Mouse (Mus musculus): Measurements from ENCODE around the gene Fgfr2.

Gene Fgfr2

DNA sequence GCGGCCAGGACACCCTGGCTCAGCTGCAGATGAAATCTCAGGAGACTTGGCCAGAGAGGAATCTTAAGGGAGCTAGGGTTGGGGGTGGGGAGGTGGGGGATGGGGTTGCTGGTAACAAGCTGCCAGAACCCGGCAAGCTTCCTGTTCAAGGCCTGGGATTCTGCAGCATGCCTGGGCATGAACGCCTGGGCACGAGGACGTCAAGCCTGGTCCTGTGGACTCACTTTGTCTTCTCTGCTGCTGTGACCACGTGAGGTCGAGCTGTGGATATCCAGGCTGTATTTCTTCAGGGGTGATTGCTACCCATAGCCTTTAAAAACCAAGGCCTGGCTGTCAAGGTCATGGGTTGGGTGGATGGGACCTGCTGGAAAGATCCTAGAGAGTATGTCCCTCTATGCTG is 117.4 kb downstream of the Fgfr2 start:
- no peak for DNase-seq (ENCODE audit: low spot score)

DNA sequence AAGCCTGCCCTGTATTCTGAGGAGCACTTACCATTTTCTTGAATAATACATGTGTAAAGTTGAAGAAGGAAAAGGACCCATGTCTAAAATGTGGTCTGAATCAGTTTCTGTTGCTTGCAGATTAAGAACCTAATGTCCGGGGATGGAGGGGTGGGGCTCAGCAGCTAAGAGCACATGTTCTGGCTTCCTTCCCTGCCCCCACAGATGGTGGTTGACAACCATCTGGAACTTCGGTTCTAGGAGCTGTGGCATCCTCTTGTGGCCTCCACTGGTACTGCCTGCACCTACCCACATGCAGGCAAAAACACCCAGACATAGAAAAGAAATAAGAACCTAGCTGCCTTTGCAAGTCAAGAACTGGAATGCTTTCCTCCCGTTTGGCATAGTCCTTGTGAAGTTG is 119.7 kb downstream of the Fgfr2 start:
- DNase-seq (ENCODE audit: low spot score): peak; percentile 80

DNA sequence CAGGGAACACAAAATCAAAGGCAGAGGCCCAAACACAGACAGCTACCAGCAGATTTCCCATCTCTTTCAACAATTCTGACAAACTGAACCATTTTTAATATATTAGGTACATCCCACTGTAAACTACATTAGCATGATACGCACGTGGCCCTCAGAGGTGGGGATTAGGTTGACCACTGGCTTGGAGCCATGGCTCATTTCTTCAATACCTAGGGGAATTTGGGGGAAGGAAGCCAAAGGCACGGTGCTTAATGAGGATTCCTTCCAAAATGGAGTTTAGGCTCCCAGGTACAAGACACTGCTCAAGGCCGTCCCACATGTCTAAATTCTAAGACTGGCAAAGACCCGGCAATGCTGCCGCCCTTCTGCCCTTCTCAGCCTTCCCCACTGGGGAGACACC is 120.9 kb downstream of the Fgfr2 start:
- no peak for DNase-seq (ENCODE audit: low spot score)

DNA sequence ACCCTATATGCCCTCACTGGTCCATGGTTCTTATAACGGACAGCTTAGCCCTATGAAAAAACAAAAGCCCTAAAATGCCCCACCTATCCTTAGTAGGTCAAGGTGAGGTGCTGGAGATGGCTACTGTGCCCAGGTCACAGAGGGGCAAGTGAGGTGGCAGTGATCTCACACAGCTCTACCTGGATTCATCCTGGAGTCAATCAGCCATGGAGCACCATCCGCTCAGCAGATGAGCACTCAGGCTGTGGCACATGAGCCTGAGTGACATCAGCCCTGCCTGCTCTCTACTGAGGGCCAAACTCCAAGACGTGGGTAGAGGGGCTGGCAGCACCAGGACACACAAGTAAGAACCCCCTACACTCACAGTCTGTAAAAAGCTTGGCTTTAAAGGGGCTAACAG is 121.8 kb downstream of the Fgfr2 start:
- no peak for DNase-seq (ENCODE audit: low spot score)

DNA sequence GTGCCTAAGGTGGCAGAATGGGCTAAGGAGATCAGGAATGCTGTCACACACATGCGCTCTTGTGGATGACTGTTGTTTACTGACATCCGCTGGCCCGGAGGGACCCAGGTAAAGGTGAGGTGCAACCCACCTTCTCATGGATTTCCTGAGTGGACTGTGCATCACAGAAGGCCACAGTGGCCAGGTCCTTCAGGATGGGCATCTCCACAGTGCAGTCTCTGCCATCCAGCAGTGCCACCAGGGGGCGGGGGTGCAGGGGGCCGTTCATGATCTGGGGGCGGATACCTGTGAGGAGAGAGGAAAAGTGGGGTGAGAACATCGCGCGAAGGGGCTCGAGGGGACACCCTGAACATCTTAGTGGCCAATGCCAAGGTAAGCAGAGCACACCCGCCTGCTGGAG is 124.1 kb downstream of the Fgfr2 start:
- DNase-seq (ENCODE audit: low spot score): no peak

DNA sequence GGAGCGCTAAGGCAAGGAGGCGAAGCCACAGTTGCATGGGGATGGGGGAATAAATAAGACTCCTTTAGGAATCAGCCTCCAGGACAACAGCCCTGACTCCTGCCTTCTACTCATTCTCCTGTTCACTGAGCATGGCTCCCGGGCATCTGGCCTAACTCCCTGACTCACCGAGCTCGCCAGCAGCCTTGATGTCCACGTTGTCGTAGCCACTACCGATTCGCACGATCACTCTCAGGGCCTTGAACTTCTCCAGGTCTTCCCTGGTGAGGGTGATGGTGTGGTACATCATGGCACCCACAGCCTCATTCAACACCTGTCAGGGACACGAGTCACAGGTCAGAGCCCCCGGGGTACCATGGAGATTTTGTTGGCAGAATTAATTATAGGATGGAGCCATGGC is 124.5 kb downstream of the Fgfr2 start:
- DNase-seq (ENCODE audit: low spot score): no peak

DNA sequence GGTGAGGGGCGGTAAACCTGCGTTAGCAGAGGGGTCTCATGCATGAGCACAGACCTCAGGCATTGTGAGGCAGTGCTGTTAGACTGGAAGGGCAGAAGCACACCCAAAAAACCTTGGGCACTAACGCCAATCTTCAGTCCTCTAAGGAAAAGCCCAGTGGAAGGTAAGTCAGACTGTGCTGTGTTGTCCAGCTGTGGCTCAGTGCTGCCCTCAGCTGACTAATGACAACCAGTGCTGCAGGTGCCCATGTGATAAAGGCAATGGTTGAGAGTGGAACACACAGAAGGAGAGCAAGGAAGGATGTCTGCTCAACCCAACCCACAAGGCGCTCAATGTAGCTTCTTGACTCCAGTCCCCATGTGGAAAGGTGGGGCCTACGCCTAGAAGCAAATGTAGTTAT is 126.8 kb downstream of the Fgfr2 start:
- DNase-seq (ENCODE audit: low spot score): no peak

DNA sequence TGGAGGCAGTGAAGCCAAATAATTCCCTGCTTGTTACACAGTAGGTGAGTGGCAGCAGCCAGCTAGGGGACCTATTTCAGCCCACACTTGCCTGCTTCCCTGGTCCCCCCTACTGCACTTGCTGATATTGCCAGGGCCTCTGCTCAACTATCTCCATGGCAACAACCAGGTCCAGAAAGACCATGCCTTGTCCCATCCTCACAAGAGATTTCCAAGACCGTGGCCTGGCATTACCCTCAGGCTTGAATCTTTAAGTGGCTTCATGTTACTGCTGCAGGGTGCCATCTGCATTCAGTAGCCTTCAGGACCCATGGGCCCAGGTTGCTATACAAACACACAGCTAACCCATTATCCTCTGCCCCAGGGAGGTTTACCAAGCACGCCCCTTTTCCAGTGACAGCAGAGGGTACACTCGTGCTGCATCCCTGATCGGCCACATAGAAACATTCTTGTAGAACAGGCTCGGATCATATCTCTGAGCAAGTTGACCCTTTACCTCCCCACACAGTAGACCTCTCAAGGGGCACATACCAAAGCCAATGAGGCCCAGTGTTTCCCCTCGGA is 128.4 kb downstream of the Fgfr2 start:
- no peak for DNase-seq (ENCODE audit: low spot score)

DNA sequence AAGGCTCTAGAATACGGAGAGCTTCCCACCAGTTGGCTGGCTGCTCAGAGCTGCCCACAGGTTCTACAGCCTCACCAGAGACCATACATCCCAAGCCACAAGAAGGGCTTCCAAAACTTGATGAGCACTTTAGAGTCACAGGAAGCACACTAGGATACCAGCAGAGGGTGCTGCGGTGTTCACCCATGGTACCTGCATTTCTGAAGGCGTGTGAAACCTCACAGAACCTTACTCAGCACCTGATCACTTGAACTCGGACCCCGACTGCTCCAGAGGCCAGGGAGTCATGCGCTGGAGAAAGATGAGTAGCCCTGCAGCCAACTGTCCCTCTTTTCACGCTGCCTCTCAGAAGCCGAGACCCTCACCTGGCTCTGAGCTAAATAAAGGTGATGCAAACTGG is 129.0 kb downstream of the Fgfr2 start:
- DNase-seq (ENCODE audit: low spot score): no peak

DNA sequence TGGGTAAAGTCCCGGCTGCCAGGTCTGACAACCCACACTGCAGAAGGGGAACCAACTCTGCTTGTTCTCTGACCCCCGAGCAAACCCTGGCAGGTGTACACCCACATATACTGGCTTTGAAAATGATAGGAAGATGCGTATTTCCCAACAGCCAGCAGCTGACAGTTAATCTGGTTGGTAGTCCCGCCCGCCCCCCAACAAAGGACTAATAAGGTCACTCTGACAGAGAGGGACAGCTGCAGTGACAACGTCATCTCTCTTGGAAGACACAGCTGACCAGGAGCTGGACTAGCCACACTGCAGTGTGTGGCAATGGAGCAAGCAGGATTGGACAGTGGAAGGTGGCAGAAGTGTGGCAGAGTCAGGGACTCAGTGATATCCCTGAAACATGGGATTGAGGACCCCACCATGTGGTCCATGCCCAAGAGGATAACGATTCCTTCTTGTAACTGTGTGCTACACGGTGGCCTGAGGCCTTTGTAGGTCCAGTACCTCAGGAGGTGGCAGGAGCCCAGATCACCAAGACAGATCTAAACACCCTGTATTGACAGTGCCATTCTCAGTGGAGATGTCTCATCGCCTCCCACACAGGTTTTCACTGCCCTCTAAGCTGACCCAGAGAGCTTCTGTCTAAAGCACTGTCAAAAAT is 130.1 kb downstream of the Fgfr2 start:
- DNase-seq (ENCODE audit: low spot score): no peak

DNA sequence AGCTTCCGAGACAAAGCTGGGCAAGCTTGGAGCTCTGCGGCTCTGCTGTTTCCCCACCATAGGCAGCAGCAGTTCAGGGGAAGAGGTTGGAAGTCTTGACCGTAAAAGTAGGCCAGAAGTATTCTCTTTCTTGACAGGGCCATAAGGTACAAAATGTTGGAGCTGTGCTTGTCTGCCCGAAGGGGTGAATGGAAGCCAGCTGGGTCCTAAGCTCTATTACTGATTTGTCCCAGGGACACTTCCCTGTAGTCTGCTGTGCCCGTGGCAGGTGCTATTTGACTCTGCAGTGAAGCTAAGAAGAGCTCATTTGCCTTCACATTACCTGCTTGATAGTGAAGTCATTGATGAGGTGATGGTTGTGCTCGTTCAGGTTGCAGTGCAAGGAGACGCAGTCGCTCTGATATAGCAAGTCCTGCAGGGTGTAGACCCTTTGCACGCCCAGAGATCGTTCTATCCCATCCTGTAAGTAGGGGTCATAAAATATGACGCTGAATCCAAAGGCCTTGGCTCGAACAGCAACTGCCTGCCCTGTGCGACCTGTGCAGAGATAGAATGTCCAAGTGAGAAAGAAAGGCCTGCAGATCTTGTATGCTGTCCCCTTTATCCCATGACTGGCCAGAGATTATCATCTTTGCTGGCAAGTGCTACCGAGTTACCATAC is 131.8 kb downstream of the Fgfr2 start:
- no peak for DNase-seq (ENCODE audit: low spot score)

DNA sequence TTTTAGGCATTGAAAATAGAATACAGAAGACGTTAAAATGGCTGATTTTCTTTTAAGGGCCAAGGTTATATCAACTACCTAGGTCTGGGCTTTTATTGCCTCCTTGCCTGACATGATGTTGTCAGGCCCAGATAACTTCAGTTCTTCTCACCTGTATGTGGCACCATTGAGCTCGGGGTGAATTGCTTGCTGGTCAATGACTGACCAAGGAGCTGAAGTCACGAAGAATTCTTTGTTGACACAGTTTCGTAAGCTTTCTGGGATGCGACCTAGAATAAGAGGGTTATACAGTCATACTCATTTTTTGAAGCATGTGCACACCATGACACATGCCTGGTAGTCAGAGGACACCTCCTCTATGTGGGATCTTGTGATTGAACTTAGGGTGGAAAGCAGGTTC is 133.3 kb downstream of the Fgfr2 start:
- no peak for DNase-seq (ENCODE audit: low spot score)

DNA sequence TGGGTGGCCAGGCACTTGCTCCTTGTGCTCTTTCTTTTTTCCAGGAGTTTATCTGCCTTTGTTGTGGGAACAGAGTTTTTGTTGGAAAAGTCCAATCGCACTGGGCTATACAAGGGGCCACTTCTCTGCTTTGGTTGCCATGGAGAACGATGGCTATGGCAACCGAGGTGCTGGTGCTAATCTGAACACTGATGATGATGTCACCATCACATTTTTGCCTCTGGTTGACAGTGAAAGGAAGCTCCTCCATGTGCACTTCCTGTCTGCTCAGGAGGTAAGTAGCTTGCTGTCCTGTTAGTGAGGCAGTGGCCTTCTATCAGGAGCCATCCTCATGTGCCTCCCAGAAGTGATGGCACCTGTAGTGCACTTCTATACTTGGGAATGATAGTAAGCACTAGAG is 140.5 kb downstream of the Fgfr2 start:
- DNase-seq (ENCODE audit: low spot score): no peak

DNA sequence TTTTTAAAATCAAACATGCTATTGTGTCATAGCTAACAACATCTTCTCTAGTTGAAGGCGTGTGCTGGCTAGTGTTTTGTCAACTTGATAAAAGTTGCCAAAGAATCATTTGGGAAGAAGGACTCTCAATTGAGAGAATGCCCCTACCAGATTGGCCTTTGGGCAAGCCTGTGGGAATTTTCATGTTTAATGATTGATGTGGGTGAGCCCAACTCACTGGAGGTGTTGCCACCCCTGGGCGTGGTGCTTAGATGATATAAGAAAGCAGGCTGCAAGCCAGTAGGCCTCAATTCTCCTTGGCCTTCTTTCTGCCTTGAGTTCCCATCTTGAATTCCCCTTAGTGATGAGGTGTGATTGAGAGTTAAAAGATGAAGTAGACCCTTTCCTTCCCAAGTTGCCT is 145.2 kb downstream of the Fgfr2 start:
- no peak for DNase-seq (ENCODE audit: low spot score)

DNA sequence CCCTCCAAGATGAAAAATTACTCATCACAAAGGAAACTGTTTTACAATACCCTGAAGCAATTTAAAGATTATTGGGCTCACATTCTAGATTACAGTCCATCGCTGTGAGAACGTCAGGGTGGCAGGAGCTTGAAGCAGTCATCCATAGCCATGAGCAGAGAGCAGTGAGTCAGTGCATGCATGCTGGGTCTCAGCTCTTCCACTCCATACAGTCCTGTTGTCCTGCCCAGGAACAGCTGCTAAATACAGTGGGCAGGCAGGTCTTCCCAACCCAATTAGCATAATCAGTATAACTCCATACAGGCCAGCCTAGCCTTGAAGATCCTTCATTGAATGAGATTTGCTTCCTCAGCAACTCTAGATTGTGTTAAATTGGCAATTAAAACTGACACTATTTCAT is 147.1 kb downstream of the Fgfr2 start:
- no peak for DNase-seq (ENCODE audit: low spot score)

DNA sequence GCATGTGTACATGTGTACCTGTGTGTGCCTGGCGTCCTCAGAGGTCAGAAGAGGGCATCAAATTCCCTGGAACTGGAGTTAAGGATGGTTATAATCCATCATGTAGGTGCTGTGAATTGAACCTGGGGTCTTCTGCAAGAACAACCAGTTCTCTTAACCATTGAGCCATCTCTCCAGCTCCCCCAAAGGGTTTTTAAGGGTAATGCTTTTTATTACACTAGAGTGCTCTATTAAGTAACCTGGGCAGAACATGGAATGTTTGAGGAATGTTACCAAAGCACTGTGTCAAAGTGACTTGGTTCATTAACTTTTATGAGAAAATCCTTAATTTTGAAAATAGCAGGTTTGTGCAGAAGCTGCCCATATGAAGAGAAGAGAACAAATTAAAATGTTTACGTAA is 151.1 kb downstream of the Fgfr2 start:
- DNase-seq (ENCODE audit: low spot score): no peak

DNA sequence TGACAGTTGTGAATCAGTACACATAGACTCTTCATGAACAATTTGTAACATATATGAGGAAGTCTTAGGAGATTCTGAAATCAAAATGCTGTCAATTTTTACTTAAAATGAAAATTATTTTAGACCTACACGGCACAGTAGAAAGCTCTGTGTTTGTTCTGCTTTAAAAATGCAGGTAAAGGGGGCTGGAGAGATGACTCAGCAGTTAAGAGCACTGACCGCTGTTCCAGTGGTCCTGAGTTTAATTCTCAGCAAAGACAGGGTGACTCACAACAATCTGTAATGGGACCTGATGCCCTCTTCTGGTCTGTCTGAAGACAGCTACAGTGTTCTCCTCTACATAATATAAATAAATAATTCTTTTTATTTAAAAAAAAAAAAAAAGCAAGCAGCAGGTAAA is 157.4 kb downstream of the Fgfr2 start:
- DNase-seq (ENCODE audit: low spot score): no peak

DNA sequence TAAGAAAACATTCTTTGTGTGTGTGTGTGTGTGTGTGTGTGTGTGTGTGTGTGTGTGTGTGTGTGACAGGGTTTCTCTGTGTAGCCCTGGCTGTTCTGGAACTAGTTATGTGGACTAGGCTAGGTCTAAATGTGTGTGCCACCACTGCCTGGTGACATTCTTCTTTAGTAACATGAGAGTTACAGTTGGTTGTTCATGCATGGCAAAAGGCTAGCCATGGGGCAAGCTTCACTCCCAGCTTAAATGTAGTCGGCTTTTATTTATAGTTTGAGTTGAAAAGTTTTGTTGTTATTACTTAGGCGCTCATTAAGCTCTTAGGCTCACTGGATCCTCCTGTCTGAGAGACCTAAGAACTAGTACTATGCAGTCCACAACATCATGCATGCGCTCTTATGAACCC is 158.8 kb downstream of the Fgfr2 start:
- no peak for DNase-seq (ENCODE audit: low spot score)

DNA sequence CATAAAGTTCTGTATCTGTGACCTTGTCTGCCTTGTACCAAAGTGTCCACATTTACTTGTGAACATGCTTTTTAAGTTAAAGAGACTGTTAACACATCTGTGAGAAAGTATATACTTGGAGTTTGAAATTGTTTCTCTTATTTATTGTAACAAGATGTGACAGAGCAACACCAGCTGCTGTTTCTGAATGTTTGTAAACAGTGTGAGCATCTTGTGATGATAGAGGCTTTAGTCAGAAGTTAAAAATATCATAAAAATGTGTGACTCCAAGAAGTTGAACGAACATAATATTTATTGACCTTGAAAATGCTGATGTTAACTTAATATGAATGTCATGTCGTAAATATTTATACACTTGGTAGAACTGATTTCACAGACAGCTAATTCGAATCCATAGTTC is 172.5 kb downstream of the Fgfr2 start:
- DNase-seq (ENCODE audit: low spot score): no peak

DNA sequence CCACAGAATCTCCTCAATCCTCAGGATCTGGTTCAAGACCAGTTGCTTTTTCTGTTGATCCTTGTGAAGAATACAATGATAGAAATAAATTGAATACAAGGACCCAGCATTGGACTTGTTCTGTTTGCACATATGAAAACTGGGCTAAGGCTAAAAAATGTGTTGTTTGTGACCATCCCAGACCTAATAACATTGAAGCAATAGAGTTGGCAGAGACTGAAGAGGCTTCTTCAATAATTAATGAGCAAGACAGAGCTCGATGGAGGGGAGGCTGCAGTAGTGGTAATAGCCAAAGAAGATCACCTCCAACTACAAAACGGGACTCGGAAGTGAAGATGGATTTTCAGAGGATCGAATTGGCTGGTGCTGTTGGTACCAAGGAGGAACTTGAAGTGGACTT is 173.2 kb downstream of the Fgfr2 start:
- no peak for DNase-seq (ENCODE audit: low spot score)

DNA sequence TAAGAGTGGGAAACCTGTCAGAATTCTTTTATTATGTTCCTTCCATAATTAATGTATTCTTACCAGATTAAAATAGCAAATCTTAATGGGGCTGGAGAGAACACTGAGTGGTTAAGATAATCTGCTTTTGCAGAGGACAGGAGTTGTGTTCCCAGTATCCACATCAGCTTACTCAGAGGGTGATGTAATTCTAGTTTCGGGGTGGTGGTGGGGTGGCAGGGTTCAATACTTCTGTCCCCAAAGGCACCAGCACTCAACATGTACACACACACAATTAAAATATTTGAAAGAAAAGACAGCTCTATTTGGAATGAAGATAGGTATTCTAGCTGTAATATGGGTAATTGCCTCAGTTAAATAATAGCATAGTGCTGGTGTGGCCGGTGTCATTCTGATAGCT is 182.6 kb downstream of the Fgfr2 start:
- no peak for DNase-seq (ENCODE audit: low spot score)

DNA sequence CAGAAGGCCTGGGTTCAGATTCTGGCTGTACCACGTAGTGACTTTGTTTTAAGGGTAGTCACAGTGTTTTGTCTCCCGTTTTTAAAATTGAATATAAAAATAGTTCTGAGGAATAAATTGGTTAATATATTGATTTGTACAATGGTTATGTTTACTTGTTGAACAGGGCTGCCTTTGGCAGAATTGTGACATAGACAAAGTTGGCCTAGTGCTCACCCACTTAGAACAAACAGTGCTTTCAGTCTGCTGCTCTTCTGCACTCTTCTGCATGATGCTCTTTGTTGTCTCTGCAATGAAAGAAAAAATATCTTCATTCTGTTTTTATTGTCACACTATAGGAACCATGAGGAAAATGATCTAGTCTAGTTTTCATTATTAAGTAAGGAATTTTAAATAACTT is 184.0 kb downstream of the Fgfr2 start:
- no peak for DNase-seq (ENCODE audit: low spot score)

DNA sequence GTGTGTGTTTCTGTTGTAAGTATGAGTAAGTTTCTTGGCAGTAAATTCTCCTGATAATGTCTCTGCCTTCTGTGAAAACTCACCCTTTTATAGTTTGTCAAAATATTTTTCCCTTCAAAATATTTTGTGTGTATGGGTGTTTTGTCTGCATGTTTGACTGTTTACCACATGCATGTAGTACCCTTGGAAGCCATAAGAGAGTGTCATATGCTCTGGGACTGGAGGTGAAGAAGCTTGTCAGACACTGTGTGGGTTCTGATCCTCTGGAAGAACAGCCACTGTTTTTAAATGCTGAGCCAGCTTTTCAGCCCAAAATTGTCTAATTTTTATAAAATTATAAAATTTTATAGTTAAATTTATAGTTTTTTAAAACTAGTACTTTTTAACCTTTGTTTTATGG is 188.4 kb downstream of the Fgfr2 start:
- no peak for DNase-seq (ENCODE audit: low spot score)

DNA sequence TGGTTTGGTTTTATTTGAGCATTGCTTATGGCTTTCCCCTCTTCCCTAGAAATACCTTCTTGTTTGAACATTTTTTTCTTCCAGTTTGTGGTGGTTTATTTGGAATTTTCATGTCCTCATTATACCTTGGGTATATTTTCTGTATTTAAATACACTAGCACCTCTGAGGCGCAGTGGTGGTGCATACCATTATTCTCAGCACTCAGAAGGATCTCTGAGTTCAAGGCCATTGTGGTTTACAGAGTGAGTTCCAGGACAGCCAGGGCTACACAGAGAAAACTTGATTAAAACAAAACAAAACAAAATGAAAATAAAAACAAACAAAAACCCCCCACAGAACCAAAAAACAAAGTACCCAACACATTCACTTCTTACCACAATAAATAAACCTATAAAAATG is 189.8 kb downstream of the Fgfr2 start:
- DNase-seq (ENCODE audit: low spot score): no peak
